Mouse (Mus musculus): ENCODE results near the gene Pepd. TPM values are rescaled to one million over a fixed set of nuclear protein-coding genes. Genes with fewer than 3 reads are reported as not detected.
A peak's percentile ranks its signal among the peaks of the same experiment; 100 is the strongest.

Gene Pepd
- polyA plus RNA-seq, 1 experiment, result 82.1 TPM

DNA sequence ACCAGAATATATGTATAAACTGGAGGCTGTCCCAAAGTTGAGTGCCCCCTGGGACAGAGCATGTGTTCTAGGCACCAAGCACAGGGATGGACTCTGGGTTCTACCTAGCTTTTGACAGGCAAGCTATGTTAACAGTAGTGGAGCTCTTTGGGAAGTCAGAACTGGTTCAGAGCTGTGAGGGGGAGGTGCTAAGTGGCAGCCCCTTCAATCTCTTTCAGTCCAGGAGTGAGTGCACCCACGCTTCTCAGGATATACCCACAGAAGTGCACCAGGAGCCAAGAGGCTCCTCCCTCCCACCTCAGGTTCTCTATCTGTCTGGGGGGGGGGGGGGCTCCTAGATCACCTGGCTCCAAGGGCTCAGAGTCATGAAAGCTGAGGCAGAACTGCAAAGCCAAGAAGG is 112.2 kb downstream of the Pepd start:
- H3K27me3 ChIP-seq (ENCODE audit: control insufficient read depth, insufficient read depth, insufficient read length), result no peaks in the 10 kb centered on the region
- H3K79me2 ChIP-seq (ENCODE audit: control insufficient read depth, insufficient read depth), result no peaks in the 10 kb centered on the region
- H3K4me3 ChIP-seq, result no peak overlapping the region
- H3K36me3 ChIP-seq (ENCODE audit: control insufficient read depth, insufficient read depth), result no peaks in the 10 kb centered on the region
- TF ChIP-seq TCF3 (IDR thresholded peaks at IDR 0.05; ENCODE audit: insufficient read length, low read depth), result no peak
- no peak for TF ChIP-seq REST (IDR thresholded peaks at IDR 0.05; ENCODE audit: insufficient read depth, insufficient read length)
- TF ChIP-seq USF1 (IDR thresholded peaks at IDR 0.05; ENCODE audit: low read depth), result no peak
- TF ChIP-seq SRF (IDR thresholded peaks at IDR 0.05; ENCODE audit: control insufficient read depth, insufficient read length, low read depth), result no peak
- no peak for TF ChIP-seq E2F4 (IDR thresholded peaks at IDR 0.05; ENCODE audit: insufficient read depth)
- H3ac ChIP-seq (ENCODE audit: control insufficient read depth, insufficient read length), result no peak overlapping the region
- no peak overlapping the region for H3K4me2 ChIP-seq (ENCODE audit: low read depth)

DNA sequence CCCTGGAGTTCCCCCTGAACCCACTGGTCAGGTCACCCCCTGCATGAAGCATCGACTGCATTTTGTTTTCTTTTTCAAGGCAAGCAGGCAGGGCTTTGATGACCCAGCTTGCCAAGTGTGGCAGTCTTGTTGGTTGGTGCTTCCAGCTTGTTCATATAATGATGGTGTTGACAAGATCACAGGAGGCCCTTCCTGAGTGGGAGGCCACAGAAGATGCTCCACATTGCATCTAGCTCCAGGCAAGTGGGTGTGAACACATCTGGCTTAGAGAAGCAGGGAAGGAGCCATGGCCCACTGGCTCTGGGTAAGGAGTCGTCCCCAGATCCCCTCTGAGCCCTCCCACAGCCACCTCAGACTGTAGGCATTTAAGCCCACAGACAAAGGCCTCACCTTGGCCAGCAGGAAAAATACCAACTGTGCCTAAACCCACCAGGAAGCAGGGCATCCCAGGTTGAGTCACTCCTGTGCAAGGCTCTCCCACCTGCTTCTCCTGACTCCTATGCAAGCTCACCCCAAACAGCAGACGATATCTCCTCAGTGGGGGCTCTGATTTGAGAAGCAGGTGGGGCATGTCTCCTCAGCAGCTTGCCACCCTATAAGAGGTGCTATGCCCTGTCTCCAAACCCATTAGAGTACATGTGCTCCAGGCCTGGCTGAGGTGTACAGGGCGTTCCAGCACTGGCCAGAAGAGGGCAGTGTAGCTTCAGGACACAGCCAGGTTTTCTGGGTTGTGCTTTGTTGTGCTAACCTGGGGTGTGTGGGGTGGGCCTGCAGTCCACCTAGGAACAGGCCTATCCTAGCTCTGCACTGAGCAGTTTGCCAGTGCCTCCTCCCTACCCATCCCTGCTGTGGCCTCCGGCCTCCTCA is 113.5 kb downstream of the Pepd start:
- no peak overlapping the region for H3K4me3 ChIP-seq
- no peak overlapping the region for H3ac ChIP-seq (ENCODE audit: control insufficient read depth, insufficient read length)
- H3K36me3 ChIP-seq (ENCODE audit: control insufficient read depth, insufficient read depth), result no peaks in the 10 kb centered on the region
- no peak overlapping the region for H3K4me2 ChIP-seq (ENCODE audit: low read depth)
- no peaks in the 10 kb centered on the region for H3K79me2 ChIP-seq (ENCODE audit: control insufficient read depth, insufficient read depth)
- no peaks in the 10 kb centered on the region for H3K27me3 ChIP-seq (ENCODE audit: control insufficient read depth, insufficient read depth, insufficient read length)
- TF ChIP-seq POLR2A (IDR thresholded peaks at IDR 0.05; ENCODE audit: insufficient read length, low read depth) (peak; percentile 10), TCF12 (IDR thresholded peaks at IDR 0.05; ENCODE audit: insufficient read depth, poor library complexity, severe bottlenecking) (no peak), CEBPB (IDR thresholded peaks at IDR 0.05; ENCODE audit: insufficient read depth, poor library complexity, severe bottlenecking) (no peak), SRF (IDR thresholded peaks at IDR 0.05; ENCODE audit: control insufficient read depth, insufficient read length, low read depth) (no peak), POLR2AphosphoS2 (IDR thresholded peaks at IDR 0.05; ENCODE audit: insufficient read length, low read depth) (peak; percentile 19), MYOD1 (IDR thresholded peaks at IDR 0.05; ENCODE audit: control insufficient read depth in 1 of 3, insufficient read length in 2 of 3, low read depth in 2 of 3) (peak in 1 of 3 experiments; percentile 16)

DNA sequence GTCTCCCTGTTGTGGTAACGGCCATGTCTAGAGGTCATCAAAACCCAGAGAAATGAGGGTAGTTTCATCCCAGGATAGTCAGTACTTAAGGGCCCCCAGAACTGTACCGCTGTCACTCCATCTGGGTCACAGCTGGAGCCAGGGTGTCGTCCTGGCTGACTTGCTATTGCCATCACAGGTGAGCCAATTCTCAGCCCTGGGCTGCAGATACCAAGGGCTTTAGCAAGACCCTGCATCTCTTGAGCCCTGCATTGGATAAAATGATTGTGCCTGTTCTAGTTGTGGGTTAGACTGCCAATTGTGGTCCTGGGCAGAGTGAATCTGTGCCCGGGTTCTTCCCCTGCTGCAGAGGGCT is 114.1 kb downstream of the Pepd start:
- no peak overlapping the region for H3K4me3 ChIP-seq
- no peaks in the 10 kb centered on the region for H3K36me3 ChIP-seq (ENCODE audit: control insufficient read depth, insufficient read depth)
- H3K79me2 ChIP-seq (ENCODE audit: control insufficient read depth, insufficient read depth), result no peaks in the 10 kb centered on the region
- H3ac ChIP-seq (ENCODE audit: control insufficient read depth, insufficient read length), result no peak overlapping the region
- no peak overlapping the region for H3K4me2 ChIP-seq (ENCODE audit: low read depth)
- no peaks in the 10 kb centered on the region for H3K27me3 ChIP-seq (ENCODE audit: control insufficient read depth, insufficient read depth, insufficient read length)
- no peak for TF ChIP-seq MAX (IDR thresholded peaks at IDR 0.05; ENCODE audit: low read depth)
- no peak for TF ChIP-seq TCF3 (IDR thresholded peaks at IDR 0.05; ENCODE audit: insufficient read length, low read depth)
- no peak for TF ChIP-seq POLR2A (IDR thresholded peaks at IDR 0.05; ENCODE audit: insufficient read length, low read depth)
- no peak for TF ChIP-seq MYOG (IDR thresholded peaks at IDR 0.05; ENCODE audit: control insufficient read depth in 1 of 3, insufficient read depth in 1 of 3, insufficient read length in 2 of 3, low read depth in 2 of 3)
- TF ChIP-seq MYOD1 (IDR thresholded peaks at IDR 0.05; ENCODE audit: control insufficient read depth in 1 of 3, insufficient read length in 2 of 3, low read depth in 2 of 3), result no peak
- TF ChIP-seq REST (IDR thresholded peaks at IDR 0.05; ENCODE audit: insufficient read depth, insufficient read length), result no peak
- no peak for TF ChIP-seq CEBPB (IDR thresholded peaks at IDR 0.05; ENCODE audit: insufficient read depth, poor library complexity, severe bottlenecking)
- TF ChIP-seq USF1 (IDR thresholded peaks at IDR 0.05; ENCODE audit: low read depth), result no peak
- no peak for TF ChIP-seq POLR2AphosphoS2 (IDR thresholded peaks at IDR 0.05; ENCODE audit: insufficient read length, low read depth)
- TF ChIP-seq TCF12 (IDR thresholded peaks at IDR 0.05; ENCODE audit: insufficient read depth, poor library complexity, severe bottlenecking), result no peak
- no peak for TF ChIP-seq SRF (IDR thresholded peaks at IDR 0.05; ENCODE audit: control insufficient read depth, insufficient read length, low read depth)
- TF ChIP-seq E2F4 (IDR thresholded peaks at IDR 0.05; ENCODE audit: insufficient read depth), result no peak

DNA sequence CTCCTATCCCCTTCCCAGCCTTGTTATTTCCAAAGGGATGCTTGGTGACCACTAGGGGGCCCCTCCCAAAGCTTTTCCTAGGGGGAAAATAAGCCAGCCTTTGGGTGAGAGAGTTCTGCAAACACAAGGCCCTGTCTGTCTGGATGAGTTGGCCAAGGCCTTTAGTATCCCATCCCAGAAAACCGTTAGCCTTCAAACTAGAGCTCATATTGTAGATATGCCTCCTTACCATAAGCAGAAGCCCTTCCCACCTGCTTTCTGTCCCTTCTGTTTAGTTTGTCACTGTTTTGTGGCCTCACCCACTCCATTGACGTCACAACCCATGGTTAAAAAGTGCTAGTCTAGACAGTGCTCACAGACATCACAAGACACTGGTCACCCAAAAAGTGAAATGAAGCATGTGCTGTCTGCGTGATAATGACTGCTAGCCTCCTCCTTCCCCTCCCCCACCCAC is 114.7 kb downstream of the Pepd start:
- Histone ChIP-seq H3ac (ENCODE audit: control insufficient read depth, insufficient read length) (no peak overlapping the region), H3K36me3 (ENCODE audit: control insufficient read depth, insufficient read depth) (no peaks in the 10 kb centered on the region), H3K4me2 (ENCODE audit: low read depth) (no peak overlapping the region), H3K27me3 (ENCODE audit: control insufficient read depth, insufficient read depth, insufficient read length) (no peaks in the 10 kb centered on the region), H3K79me2 (ENCODE audit: control insufficient read depth, insufficient read depth) (no peaks in the 10 kb centered on the region), H3K4me3 (no peak overlapping the region)
- no peak for TF ChIP-seq SRF (IDR thresholded peaks at IDR 0.05; ENCODE audit: control insufficient read depth, insufficient read length, low read depth)
- TF ChIP-seq CEBPB (IDR thresholded peaks at IDR 0.05; ENCODE audit: insufficient read depth, poor library complexity, severe bottlenecking), result no peak
- no peak for TF ChIP-seq POLR2A (IDR thresholded peaks at IDR 0.05; ENCODE audit: insufficient read length, low read depth)
- TF ChIP-seq E2F4 (IDR thresholded peaks at IDR 0.05; ENCODE audit: insufficient read depth), result no peak
- no peak for TF ChIP-seq MAX (IDR thresholded peaks at IDR 0.05; ENCODE audit: low read depth)
- TF ChIP-seq REST (IDR thresholded peaks at IDR 0.05; ENCODE audit: insufficient read depth, insufficient read length), result no peak
- TF ChIP-seq TCF12 (IDR thresholded peaks at IDR 0.05; ENCODE audit: insufficient read depth, poor library complexity, severe bottlenecking), result no peak
- TF ChIP-seq USF1 (IDR thresholded peaks at IDR 0.05; ENCODE audit: low read depth), result no peak
- no peak for TF ChIP-seq MYOD1 (IDR thresholded peaks at IDR 0.05; ENCODE audit: control insufficient read depth in 1 of 3, insufficient read length in 2 of 3, low read depth in 2 of 3)
- TF ChIP-seq POLR2AphosphoS2 (IDR thresholded peaks at IDR 0.05; ENCODE audit: insufficient read length, low read depth), result no peak
- no peak for TF ChIP-seq TCF3 (IDR thresholded peaks at IDR 0.05; ENCODE audit: insufficient read length, low read depth)
- TF ChIP-seq MYOG (IDR thresholded peaks at IDR 0.05; ENCODE audit: control insufficient read depth in 1 of 3, insufficient read depth in 1 of 3, insufficient read length in 2 of 3, low read depth in 2 of 3), result no peak

Data from myocyte (in vitro differentiated cells).